Mouse (Mus musculus) skeletal muscle tissue, adult 2 months (tissue): ENCODE data around the gene Neurod2.

Experiments used
- DNase-seq: peaks from one replicate; pipeline ENCODE4 v3.0.0-alpha.2; 2012; ENCODE audit warnings: low read depth, low spot score

Gene Neurod2

GRCm38 (mm10) chr11:98354445-98354844, 25.0 kb upstream of the Neurod2 start:
- DNase-seq: no peak

GRCm38 (mm10) chr11:98353651-98354211, 24.3 kb upstream of the Neurod2 start:
- no peak for DNase-seq

- DNase-seq: no peak
Measured at GRCm38 (mm10) chr11:98352272-98352990, 23.0 kb upstream of the Neurod2 start.

- no peak for DNase-seq
Measured at GRCm38 (mm10) chr11:98349308-98349707, 19.9 kb upstream of the Neurod2 start.

- no peak for DNase-seq
Measured at GRCm38 (mm10) chr11:98348083-98348961, 18.9 kb upstream of the Neurod2 start, which contains the start of gene Ppp1r1b. TSS of gene Ppp1r1b (plus strand) at chr11:98348404.

- no peak for DNase-seq
Measured at GRCm38 (mm10) chr11:98347385-98348082, 18.1 kb upstream of the Neurod2 start.

GRCm38 (mm10) chr11:98346168-98346567, 16.7 kb upstream of the Neurod2 start:
- DNase-seq: no peak

GRCm38 (mm10) chr11:98345253-98345652, 15.8 kb upstream of the Neurod2 start:
- no peak for DNase-seq

GRCm38 (mm10) chr11:98342000-98342945, 12.8 kb upstream of the Neurod2 start:
- DNase-seq: peak; percentile 81

GRCm38 (mm10) chr11:98341174-98341573, 11.7 kb upstream of the Neurod2 start:
- no peak for DNase-seq

GRCm38 (mm10) chr11:98340597-98340996, 11.1 kb upstream of the Neurod2 start:
- no peak for DNase-seq

GRCm38 (mm10) chr11:98339679-98340287, 10.3 kb upstream of the Neurod2 start:
- no peak for DNase-seq

GRCm38 (mm10) chr11:98339071-98339501, 9.6 kb upstream of the Neurod2 start:
- no peak for DNase-seq

GRCm38 (mm10) chr11:98338507-98338961, 9.1 kb upstream of the Neurod2 start:
- no peak for DNase-seq

- DNase-seq: no peak
Measured at GRCm38 (mm10) chr11:98336245-98337107, 7.0 kb upstream of the Neurod2 start.

- DNase-seq: no peak
Measured at GRCm38 (mm10) chr11:98335250-98335649, 5.8 kb upstream of the Neurod2 start.

GRCm38 (mm10) chr11:98333981-98334741, 4.7 kb upstream of the Neurod2 start:
- no peak for DNase-seq

GRCm38 (mm10) chr11:98333263-98333696, 3.8 kb upstream of the Neurod2 start:
- no peak for DNase-seq
